Mouse (Mus musculus) cerebellum, adult 8-10 months (tissue): ENCODE measurements at regions not wholly inside any gene's neighbourhood (a gene's known extent, or its start where the extent isn't known, plus 50 kb on each side); places are given as distances from the start of the nearest gene placed in this dataset.
"Not testable (repeated sequence)": the region's sequence is repeated elsewhere in the genome, so short reads cannot be mapped to it uniquely, and the experiment has no call there.

Experiments used
- DNase-seq: peaks from one replicate; pipeline ENCODE4 v3.0.0; 2022

DNA sequence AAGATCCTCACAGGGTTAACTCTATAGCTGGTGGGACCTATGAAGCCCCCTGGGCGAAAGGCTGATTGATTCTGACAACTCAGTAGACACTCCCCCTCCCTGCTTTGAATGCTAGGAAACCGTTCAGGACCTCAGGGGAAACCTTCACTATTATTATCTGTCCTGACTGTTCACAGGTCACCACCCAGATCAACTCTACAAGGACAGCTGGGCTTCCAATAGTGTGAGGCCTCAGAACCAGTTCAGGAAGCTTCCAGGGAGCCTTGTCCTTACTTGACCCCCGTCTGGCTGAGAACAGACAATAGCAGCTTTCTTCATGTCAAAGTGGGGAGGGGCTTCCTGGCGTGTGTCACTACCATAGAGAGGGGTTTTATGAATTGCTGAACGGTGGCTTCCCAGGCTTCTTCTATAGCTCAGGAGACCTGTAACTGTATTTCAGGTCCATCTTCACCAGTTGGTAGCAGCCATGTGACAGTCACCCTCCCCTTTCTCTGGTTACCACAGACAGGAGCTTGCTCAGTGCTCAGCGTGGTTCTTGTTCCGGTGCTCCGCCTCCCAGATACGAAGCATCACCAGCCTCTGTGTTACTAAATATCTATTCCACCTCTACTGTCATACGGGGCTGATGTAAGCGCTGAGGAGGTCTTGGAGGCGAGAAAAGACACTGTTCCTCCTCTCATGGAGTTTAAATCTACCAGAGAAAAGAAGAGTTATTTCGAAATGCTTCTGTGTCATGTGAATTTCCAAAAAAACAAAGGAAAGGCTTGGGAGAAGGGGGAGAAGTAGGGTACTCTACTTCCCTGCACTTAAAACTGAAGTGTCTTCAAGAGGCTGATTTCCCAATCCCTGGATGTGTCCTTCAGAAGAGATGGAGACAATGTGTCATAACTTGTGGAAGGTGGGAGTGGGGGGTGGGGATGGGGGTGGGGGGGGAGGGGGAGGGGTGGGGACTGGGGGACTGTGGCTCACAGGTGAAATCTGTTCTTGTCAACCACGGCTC is 96.9 kb downstream of the Vcpkmt start:
- no peak for DNase-seq

DNA sequence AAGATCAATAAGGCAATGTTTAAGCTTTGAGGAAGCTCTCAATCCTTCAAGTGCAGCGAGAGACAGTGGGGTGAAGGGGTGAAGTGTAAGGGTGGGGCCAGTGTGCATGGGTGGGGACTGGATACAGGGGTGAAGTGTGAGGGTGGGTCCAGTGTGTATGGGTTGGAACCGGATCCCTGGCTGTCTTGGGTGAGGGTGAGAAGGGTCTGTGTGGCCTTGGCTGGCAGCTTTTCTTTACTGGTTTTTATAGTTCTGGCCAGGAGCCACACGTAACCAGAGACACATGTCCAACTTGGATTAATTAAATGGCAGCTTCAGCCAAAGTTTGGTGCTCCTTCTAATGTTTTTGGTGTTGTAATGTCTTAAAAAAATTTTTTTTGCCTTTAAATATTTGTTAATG is 101.4 kb downstream of the Vcpkmt start:
- no peak for DNase-seq

- peak; percentile 35 for DNase-seq
Measured at GRCm38 (mm10) chr12:69476631-69477091, 104.4 kb upstream of the Gm9887 start.

GRCm38 (mm10) chr12:69476131-69476530 is 103.9 kb upstream of the Gm9887 start:
- DNase-seq: no peak

GRCm38 (mm10) chr12:69474916-69475661 is 102.8 kb upstream of the Gm9887 start:
- DNase-seq: peak; percentile 57

GRCm38 (mm10) chr12:69474141-69474915 is 102.1 kb upstream of the Gm9887 start:
- DNase-seq: no peak

GRCm38 (mm10) chr12:69473379-69474057 is 101.3 kb upstream of the Gm9887 start:
- no peak for DNase-seq

DNA sequence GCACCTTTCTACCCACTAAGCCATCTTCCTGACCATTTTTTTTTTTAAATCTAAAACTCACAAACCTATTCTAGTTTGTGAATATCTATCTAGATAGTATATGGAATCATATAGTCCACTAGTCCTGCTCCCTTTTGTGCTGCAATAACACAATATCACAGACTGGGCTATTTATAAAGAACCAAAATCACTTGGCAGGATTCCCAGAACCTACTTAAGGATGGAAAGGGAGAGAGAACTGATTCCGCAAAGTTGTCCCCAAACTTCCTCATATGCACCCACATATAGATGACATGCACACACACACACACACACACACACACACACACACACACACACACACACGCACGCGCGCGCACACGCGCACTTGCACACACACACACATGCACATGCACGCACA is 100.7 kb upstream of the Gm9887 start:
- no peak for DNase-seq

DNA sequence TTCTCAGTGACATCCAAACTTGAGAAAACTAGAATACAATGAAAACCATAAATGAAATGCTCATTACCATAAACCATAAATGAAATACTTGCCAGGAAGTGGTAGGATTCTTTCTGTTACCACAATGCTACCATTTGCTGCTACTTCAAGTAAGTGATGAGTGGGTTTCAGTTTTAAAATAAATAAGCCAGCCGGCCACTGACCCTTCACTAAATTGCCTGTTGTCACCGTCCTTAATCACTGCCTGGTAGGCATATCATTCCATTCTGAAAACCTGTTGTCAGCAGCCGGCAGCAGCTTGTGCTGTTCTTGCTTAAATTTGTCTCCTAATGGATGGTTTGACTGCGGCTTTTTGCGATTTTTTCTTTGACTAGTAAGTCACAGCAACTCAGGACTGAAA is 99.6 kb upstream of the Gm9887 start:
- no peak for DNase-seq

- no peak for DNase-seq
Measured at GRCm38 (mm10) chr12:69469004-69469403, 96.7 kb upstream of the Gm9887 start.

DNA sequence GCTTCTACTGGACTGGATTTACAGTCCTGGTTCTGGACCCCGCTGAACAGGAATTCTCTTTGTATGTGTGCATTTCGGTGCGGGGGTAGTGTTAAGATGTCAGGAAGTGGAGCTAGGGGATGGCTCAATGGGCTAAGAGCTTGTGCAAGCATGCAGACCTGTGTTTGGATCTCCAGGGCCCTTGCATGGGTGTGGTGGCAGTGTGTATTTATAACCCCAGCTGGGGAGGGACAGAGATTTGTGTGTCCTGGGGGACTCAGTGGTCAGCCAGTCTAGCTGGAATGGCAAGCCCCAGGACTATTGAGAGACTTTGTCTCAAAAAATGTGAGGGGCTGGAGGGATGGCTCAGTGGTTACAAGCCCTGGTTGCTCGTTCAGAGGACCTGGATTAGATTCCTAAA is 95.1 kb upstream of the Gm9887 start:
- no peak for DNase-seq

DNA sequence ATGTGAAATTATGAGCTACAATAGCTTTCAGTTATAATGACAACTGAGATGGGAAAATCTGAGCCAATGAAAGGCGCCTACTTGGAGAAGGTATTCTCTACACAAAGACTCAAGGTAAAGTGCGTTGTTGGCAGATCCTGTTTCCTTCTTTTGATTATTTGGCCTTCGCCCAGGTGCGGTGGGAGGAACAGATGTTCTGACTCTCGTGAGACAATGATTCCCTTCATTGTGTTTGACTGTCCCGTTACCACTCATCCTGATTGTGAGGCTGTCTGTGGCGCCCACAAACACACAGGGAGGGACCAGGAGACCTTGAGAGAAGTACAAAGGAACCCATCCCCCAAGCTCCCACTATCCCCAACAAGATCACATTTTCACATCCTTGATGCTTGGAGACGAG is 92.6 kb upstream of the Gm9887 start:
- no peak for DNase-seq

DNA sequence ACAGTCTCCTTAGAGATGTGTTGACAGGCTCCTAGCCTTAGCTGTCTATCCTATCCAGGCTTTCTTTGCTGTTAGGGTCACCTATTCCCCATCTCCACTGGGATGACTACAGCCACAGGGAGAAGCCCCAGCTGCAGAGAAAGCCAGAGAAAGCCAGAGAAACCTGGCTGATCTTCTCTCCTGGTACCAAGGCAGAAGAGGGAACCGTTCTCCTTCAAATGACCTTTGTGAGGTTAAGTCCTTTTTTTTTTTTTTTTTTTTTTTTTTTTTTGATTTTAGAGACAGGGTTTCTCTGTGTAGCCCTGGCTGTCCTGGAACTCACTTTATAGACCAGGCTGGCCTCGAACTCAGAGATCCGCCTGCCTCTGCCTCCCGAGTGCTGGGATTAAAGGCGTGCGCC is 91.1 kb upstream of the Gm9887 start:
- DNase-seq: not testable (repeated sequence)

- DNase-seq: no peak
Measured at GRCm38 (mm10) chr12:69461888-69462840, 89.9 kb upstream of the Gm9887 start.

GRCm38 (mm10) chr12:69460552-69461079 is 88.4 kb upstream of the Gm9887 start:
- no peak for DNase-seq

GRCm38 (mm10) chr12:69458170-69458841 is 86.0 kb upstream of the Gm9887 start:
- DNase-seq: peak; percentile 53

- peak; percentile 67 for DNase-seq
Measured at GRCm38 (mm10) chr12:69456746-69457145, 84.5 kb upstream of the Gm9887 start.

- DNase-seq: no peak
Measured at GRCm38 (mm10) chr12:69456116-69456515, 83.9 kb upstream of the Gm9887 start.

DNA sequence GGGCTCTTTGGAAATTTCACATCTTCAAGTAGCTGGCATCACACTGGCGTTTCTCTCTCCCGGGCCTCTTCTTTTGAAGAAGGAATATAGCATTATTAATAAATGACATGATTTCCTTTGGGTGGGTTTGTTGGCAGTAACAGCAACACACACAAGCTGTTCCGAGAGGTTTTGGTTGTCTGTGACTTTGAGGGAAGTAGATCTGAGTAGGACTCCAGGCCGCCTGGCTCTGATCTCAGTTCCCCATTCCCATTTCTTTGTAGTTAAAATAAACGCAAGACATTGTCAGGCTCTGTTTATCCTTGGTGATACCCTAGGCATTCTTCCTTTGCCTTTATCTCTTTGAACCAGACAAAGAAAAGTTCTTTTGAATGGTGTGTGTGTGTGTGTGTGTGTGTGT is 83.3 kb upstream of the Gm9887 start:
- no peak for DNase-seq

GRCm38 (mm10) chr12:69453544-69453943 is 81.3 kb upstream of the Gm9887 start:
- no peak for DNase-seq
